Mouse (Mus musculus) limb, embryonic 12.5 days (tissue): Measurements from ENCODE around the gene Efcab1. TPM values are rescaled to one million over a fixed set of nuclear protein-coding genes. Genes with fewer than 3 reads are reported as not detected.
"Not testable (repeated sequence)": the region's sequence is repeated elsewhere in the genome, so short reads cannot be mapped to it uniquely, and the experiment has no call there.

Experiments
- ATAC-seq: fragments of 200-750 bp; cut with Nextera tagmentation; 2 replicates; pipeline ENCODE4 v1.8.0; 2017; ENCODE audit warnings: low read depth, moderate TSS enrichment; ENCODE audit not compliant: insufficient number of reproducible peaks, insufficient read depth, low FRiP score, low TSS enrichment
- H3K27ac ChIP-seq: fragments of 300-500 bp; sonication (generic); 2 replicates; pipeline ENCODE4 v1.5.1; 2016; ENCODE audit warnings: mild to moderate bottlenecking, moderate library complexity
- H3K27me3 ChIP-seq: fragments of 300-500 bp; sonication (generic); 2 replicates; pipeline ENCODE4 v1.6.1; 2016; ENCODE audit warnings: mild to moderate bottlenecking, moderate library complexity
- H3K36me3 ChIP-seq: fragments of 300-500 bp; sonication (generic); 2 replicates; pipeline ENCODE4 v1.6.1; 2016; ENCODE audit warnings: mild to moderate bottlenecking, moderate library complexity
- H3K4me1 ChIP-seq: fragments of 300-500 bp; sonication (generic); replicated peaks from 2 replicates; pipeline ENCODE4 v1.6.1; 2016
- H3K4me2 ChIP-seq: fragments of 300-500 bp; sonication (generic); 2 replicates; pipeline ENCODE4 v1.6.1; 2016; ENCODE audit warnings: mild to moderate bottlenecking, moderate library complexity
- H3K4me3 ChIP-seq: fragments of 300-500 bp; sonication (generic); replicated peaks from 2 replicates; pipeline ENCODE4 v1.5.1; 2016; ENCODE audit warnings: mild to moderate bottlenecking
- H3K9ac ChIP-seq: fragments of 300-500 bp; sonication (generic); replicated peaks from 2 replicates; pipeline ENCODE4 v1.6.1; 2016; ENCODE audit warnings: mild to moderate bottlenecking, moderate library complexity
- H3K9me3 ChIP-seq: fragments of 300-500 bp; sonication (generic); 2 replicates; pipeline ENCODE4 v1.6.1; 2016; ENCODE audit warnings: mild to moderate bottlenecking, moderate library complexity
- WGBS: fragments of 180-500 bp; shearing (Covaris S2); methylation state at CpG from one replicate; pipeline ENCODE4 v1.1.7; 2016; 5-methylcytosine and 5-hydroxymethylcytosine counted together
- polyA plus RNA-seq: library from polyadenylated mRNA; unstranded; fragments of >200 nt; fragmentation: Nextera tagmentation; extraction: Ambion mirVana; gene quantifications from 2 replicates; pipeline ENCODE4 v1.2.1, GENCODE M21; 2016

Efcab1 gene
- polyA plus RNA-seq = 8.4 and 9.8 TPM in 2 replicates

- H3K9me3 ChIP-seq = no peaks in the 10 kb centered on the region
- no peaks in the 10 kb centered on the region for H3K27me3 ChIP-seq
- peak within 1 kb of the TSS; percentile 33 for H3K4me3 ChIP-seq
- ATAC-seq = peak; percentile 98
- peak within 1 kb of the TSS; percentile 46 for H3K9ac ChIP-seq
- 14% methylated on average over 15 of the region's 15 CpGs for WGBS
- no peak within 1 kb of the TSS for H3K27ac ChIP-seq
- H3K36me3 ChIP-seq = no peaks in the 10 kb centered on the region
- peak within 1 kb of the TSS; percentile 51 for H3K4me2 ChIP-seq
- H3K4me1 ChIP-seq = peaks cover 8% of the 10 kb centered on the region; the same call in 1 of the 2 replicates
Measured at GRCm38 (mm10) chr16:14906393-14907100, at the start of gene Efcab1. TSS of gene Efcab1 (plus strand) at chr16:14906606.

DNA sequence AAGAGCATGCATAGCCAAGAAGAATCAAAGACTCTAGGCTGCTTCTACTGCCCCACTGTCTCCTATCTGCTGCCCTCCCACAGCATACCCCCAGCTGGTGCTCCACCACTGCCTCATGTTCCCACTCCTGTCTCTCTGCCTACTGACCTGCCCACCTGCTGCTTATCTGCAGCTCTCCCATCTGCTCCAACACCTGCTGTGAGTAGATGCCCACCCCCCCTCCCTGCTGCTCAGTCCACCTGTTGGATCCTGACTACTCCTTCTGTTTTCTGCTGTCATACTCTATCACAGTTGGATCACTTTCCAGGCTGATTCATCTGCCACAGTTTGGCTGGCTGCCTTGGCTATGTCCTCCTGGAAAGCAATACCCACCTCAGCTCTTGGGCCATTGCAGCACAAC lies 47.0 kb upstream of the Efcab1 start:
- Histone ChIP-seq H3K9me3 (no peaks in the 10 kb centered on the region), H3K9ac (no peak overlapping the region), H3K4me2 (no peak overlapping the region), H3K4me3 (no peak overlapping the region), H3K27me3 (no peaks in the 10 kb centered on the region), H3K4me1 (no peaks in the 10 kb centered on the region), H3K27ac (no peak overlapping the region), H3K36me3 (no peaks in the 10 kb centered on the region)
- ATAC-seq = no peak

GRCm38 (mm10) chr16:14884916-14885315 lies 21.5 kb upstream of the Efcab1 start:
- Histone ChIP-seq H3K9me3 (no peaks in the 10 kb centered on the region), H3K9ac (no peak overlapping the region), H3K4me2 (no peak overlapping the region), H3K27ac (no peak overlapping the region), H3K27me3 (no peaks in the 10 kb centered on the region), H3K4me1 (no peaks in the 10 kb centered on the region), H3K4me3 (no peak overlapping the region), H3K36me3 (no peaks in the 10 kb centered on the region)
- no peak for ATAC-seq
- WGBS = 84% methylated on average over 2 of the region's 2 CpGs

- H3K4me1 ChIP-seq = no peaks in the 10 kb centered on the region
- H3K36me3 ChIP-seq = no peaks in the 10 kb centered on the region
- H3K9ac ChIP-seq = no peak overlapping the region
- H3K4me2 ChIP-seq = no peak overlapping the region
- WGBS = 82% methylated on average over 1 of the region's 1 CpGs
- no peak overlapping the region for H3K27ac ChIP-seq
- no peaks in the 10 kb centered on the region for H3K27me3 ChIP-seq
- no peak for ATAC-seq
- no peaks in the 10 kb centered on the region for H3K9me3 ChIP-seq
- no peak overlapping the region for H3K4me3 ChIP-seq
Measured at GRCm38 (mm10) chr16:14885372-14885771, 21.0 kb upstream of the Efcab1 start.

- H3K9ac ChIP-seq = no peak overlapping the region
Measured at GRCm38 (mm10) chr16:14892492-14892891, 13.9 kb upstream of the Efcab1 start.

GRCm38 (mm10) chr16:14893864-14894263 lies 12.5 kb upstream of the Efcab1 start:
- H3K9me3 ChIP-seq = no peaks in the 10 kb centered on the region
- WGBS = 38% methylated on average over 4 of the region's 4 CpGs
- H3K27ac ChIP-seq = peak overlapping the region; percentile 84
- H3K4me3 ChIP-seq = no peak overlapping the region
- peak; percentile 73; the same call in 1 of the 2 replicates for ATAC-seq
- peaks cover 7% of the 10 kb centered on the region; the same call in 1 of the 2 replicates for H3K4me1 ChIP-seq
- no peak overlapping the region for H3K9ac ChIP-seq
- H3K4me2 ChIP-seq = no peak overlapping the region
- no peaks in the 10 kb centered on the region for H3K36me3 ChIP-seq
- no peaks in the 10 kb centered on the region for H3K27me3 ChIP-seq

More at GRCm38 (mm10) chr16:14892492-14892891, 13.9 kb upstream of the Efcab1 start:
- Histone ChIP-seq H3K27ac (no peak overlapping the region), H3K4me2 (no peak overlapping the region), H3K4me3 (no peak overlapping the region), H3K9me3 (no peaks in the 10 kb centered on the region), H3K27me3 (no peaks in the 10 kb centered on the region), H3K4me1 (peaks cover 7% of the 10 kb centered on the region; the same call in 1 of the 2 replicates), H3K36me3 (no peaks in the 10 kb centered on the region)
- no peak for ATAC-seq
- 75% methylated on average over 3 of the region's 3 CpGs for WGBS

GRCm38 (mm10) chr16:14894713-14895112 lies 11.7 kb upstream of the Efcab1 start:
- no peaks in the 10 kb centered on the region for H3K36me3 ChIP-seq
- peak overlapping the region; percentile 69 for H3K27ac ChIP-seq
- H3K4me3 ChIP-seq = no peak overlapping the region
- no peak overlapping the region for H3K9ac ChIP-seq
- WGBS = 67% methylated on average over 1 of the region's 1 CpGs
- H3K27me3 ChIP-seq = no peaks in the 10 kb centered on the region
- no peak for ATAC-seq
- peaks cover 7% of the 10 kb centered on the region; the same call in 1 of the 2 replicates for H3K4me1 ChIP-seq
- H3K4me2 ChIP-seq = no peak overlapping the region
- H3K9me3 ChIP-seq = no peaks in the 10 kb centered on the region

GRCm38 (mm10) chr16:14895543-14895942 lies 10.9 kb upstream of the Efcab1 start:
- Histone ChIP-seq H3K27ac (no peak overlapping the region), H3K9ac (no peak overlapping the region), H3K4me1 (peaks cover 7% of the 10 kb centered on the region; the same call in 1 of the 2 replicates), H3K27me3 (no peaks in the 10 kb centered on the region), H3K4me2 (no peak overlapping the region), H3K36me3 (no peaks in the 10 kb centered on the region), H3K9me3 (no peaks in the 10 kb centered on the region), H3K4me3 (no peak overlapping the region)
- no peak for ATAC-seq
- 80% methylated on average over 2 of the region's 2 CpGs for WGBS

DNA sequence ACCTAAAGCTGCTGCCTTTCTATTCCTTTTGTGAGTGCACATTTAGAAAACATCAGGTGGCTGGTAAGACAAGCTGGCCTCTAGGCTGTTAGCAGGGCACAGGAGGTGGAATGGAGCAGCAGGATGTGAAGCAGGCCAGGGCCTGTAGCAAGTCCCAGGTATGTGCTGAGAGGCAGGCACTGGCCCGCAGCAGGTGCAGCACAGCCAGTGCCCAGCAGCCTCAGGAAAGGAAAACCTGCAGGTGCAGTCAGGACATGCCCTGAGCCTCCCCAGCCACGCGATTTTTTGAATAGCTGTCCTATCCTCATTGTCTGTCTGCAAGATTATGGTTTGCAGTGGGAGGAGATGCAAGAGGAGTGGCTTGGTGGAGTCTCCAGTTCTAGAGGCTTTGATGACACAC lies 24.3 kb downstream of the Efcab1 start:
- not testable (repeated sequence) for H3K4me2 ChIP-seq, H3K9ac ChIP-seq, H3K27me3 ChIP-seq, H3K4me1 ChIP-seq, H3K9me3 ChIP-seq, H3K27ac ChIP-seq, ATAC-seq, H3K36me3 ChIP-seq, H3K4me3 ChIP-seq
- 73% methylated on average over 3 of the region's 3 CpGs for WGBS

DNA sequence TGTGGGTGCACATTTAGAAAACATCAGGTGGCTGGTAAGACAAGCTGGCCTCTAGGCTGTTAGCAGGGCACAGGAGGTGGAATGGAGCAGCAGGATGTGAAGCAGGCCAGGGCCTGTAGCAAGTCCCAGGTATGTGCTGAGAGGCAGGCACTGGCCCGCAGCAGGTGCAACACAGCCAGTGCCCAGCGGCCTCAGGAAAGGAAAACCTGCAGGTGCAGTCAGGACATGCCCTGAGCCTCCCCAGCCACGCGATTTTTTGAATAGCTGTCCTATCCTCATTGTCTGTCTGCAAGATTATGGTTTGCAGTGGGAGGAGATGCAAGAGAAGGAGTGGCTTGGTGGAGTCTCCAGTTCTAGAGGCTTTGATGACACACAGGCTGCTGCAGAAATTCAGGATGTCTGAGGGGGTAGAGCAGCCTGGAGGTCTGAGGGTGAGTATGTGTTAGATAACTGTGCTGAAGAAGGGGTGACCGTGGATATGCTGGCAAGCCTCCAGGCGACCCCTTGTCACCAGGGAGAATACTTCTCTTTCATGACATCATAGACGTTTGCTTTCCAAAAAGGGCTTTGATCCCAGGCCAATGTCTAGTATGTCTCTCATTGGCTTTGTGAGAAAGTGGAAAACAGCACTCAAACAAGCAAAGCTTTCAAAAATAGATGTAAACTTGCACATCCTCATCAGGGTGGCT lies 30.2 kb downstream of the Efcab1 start:
- H3K27me3 ChIP-seq, H3K4me1 ChIP-seq, H3K4me2 ChIP-seq, H3K4me3 ChIP-seq, H3K36me3 ChIP-seq, H3K27ac ChIP-seq, H3K9ac ChIP-seq, H3K9me3 ChIP-seq: not testable (repeated sequence)
- 59% methylated on average over 7 of the region's 7 CpGs for WGBS
- peak; percentile 52; the same call in 1 of the 2 replicates for ATAC-seq

DNA sequence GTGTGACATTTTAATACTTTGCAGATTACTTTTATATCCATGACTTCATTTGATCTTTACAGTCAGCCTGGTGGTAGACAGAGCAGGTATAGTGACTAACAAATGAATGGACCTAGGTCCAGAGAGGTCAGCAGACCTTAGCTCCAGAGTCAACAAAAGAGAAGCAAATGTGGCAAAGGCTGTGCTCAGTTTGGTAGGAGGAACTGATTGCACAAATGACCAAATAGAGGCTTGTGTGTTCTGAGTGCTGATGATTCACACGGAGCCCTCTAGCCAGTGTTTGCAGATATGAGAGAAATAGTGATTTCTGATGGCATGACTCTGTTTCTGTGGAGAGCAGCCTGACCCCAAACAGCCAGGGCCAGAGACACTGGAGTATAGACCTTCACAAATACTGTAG lies 33.1 kb downstream of the Efcab1 start:
- Histone ChIP-seq H3K4me2 (no peak overlapping the region), H3K9me3 (no peaks in the 10 kb centered on the region), H3K27me3 (no peaks in the 10 kb centered on the region), H3K36me3 (no peaks in the 10 kb centered on the region), H3K4me1 (peaks cover 5% of the 10 kb centered on the region; the same call in 1 of the 2 replicates), H3K9ac (no peak overlapping the region), H3K27ac (no peak overlapping the region), H3K4me3 (no peak overlapping the region)
- no peak for ATAC-seq
- whole genome bisulfite sequencing = 81% methylated on average over 1 of the region's 1 CpGs
